ENCODE assay signal across 22 mouse cellular contexts in genomic region chr13:16898084-16898792, GRCm38 (mm10).
"Had no signal": no experiment of that assay in that cellular context is flagged by ENCODE, and none has a peak within 500 bp of the region (broad histone marks: within the 10 kb centered on the region; RNA-seq: fewer than 3 reads in every experiment).

No protein-coding gene starts in this region.

- H3K27ac ChIP-seq: liver, embryonic 15.5 days; lung, embryonic 15.5 days; midbrain, embryonic 10.5 days; midbrain, embryonic 12.5 days; neural tube, embryonic 13.5 days; neural tube, embryonic 15.5 days had no signal

- ATAC-seq: liver, postnatal 0 days; lung, postnatal 0 days; midbrain, embryonic 16.5 days had no signal

- H3K4me3 ChIP-seq: liver, embryonic 15.5 days; lung, embryonic 15.5 days; midbrain, embryonic 10.5 days; midbrain, embryonic 12.5 days; myocyte; neural tube, embryonic 13.5 days; neural tube, embryonic 15.5 days had no signal

- DNase-seq: liver, postnatal 0 days; lung, adult 2 months; lung, postnatal 14 days; lung, postnatal 36 days; midbrain, embryonic 14.5 days; retina, postnatal 1 day; right cerebral cortex, adult 18-20 months; right cerebral cortex, postnatal 25 days; right cerebral cortex, postnatal 4 days; spleen, adult 18-20 months; thymus, adult 18-20 months; thymus, postnatal 14 days; thymus, postnatal 36 days had no signal

- H3K9me3 ChIP-seq: liver, embryonic 15.5 days; lung, embryonic 15.5 days; midbrain, embryonic 10.5 days; midbrain, embryonic 12.5 days; neural tube, embryonic 13.5 days; neural tube, embryonic 15.5 days had no signal

- H3K27me3 ChIP-seq: liver, embryonic 15.5 days; lung, embryonic 15.5 days; midbrain, embryonic 12.5 days; neural tube, embryonic 13.5 days; neural tube, embryonic 15.5 days had no signal

- H3K9ac ChIP-seq: liver, embryonic 15.5 days; liver, postnatal 0 days; lung, embryonic 15.5 days; midbrain, embryonic 12.5 days; neural tube, embryonic 13.5 days; neural tube, embryonic 15.5 days had no signal

- H3K4me1 ChIP-seq: lung, embryonic 15.5 days; midbrain, embryonic 12.5 days; neural tube, embryonic 13.5 days; neural tube, embryonic 15.5 days had no signal

- H3K4me2 ChIP-seq: liver, embryonic 15.5 days; lung, embryonic 15.5 days; midbrain, embryonic 12.5 days; neural tube, embryonic 13.5 days; neural tube, embryonic 15.5 days had no signal

- H3K36me3 ChIP-seq: liver, embryonic 15.5 days; lung, embryonic 15.5 days; midbrain, embryonic 10.5 days; midbrain, embryonic 12.5 days; neural tube, embryonic 13.5 days; neural tube, embryonic 15.5 days had no signal
